Mouse (Mus musculus) embryonic fibroblast, embryonic 13.5 days (primary cell): ENCODE results near the gene Carnmt1.

Experiments
- CTCF ChIP-seq: IDR thresholded peaks from 2 replicates; pipeline ENCODE4 v1.5.1; 2011; ENCODE audit warnings: mild to moderate bottlenecking, control low read depth, low read length, moderate library complexity, borderline replicate concordance; ENCODE audit not compliant: insufficient read depth
- POLR2A ChIP-seq: IDR thresholded peaks from 2 replicates; pipeline ENCODE4 v1.6.1; 2011; ENCODE audit warnings: low read depth, mild to moderate bottlenecking, control low read depth, low read length, moderate library complexity

- no peak for TF ChIP-seq POLR2A
- TF ChIP-seq CTCF: no peak
Observed at GRCm38 (mm10) chr19:18650473-18650872, 20.1 kb upstream of the Carnmt1 start.
